Mouse (Mus musculus) ES-Bruce4 (cell line): ENCODE measurements around the gene Zcchc24.

Experiments
- CTCF ChIP-seq: IDR thresholded peaks from one replicate; pipeline ENCODE4 v1.8.1; 2011; ENCODE audit warnings: low read depth, low read length
- EP300 ChIP-seq: IDR thresholded peaks from 2 replicates; pipeline ENCODE4 v1.6.1; 2011; ENCODE audit warnings: low read depth, low read length; ENCODE audit not compliant: insufficient read depth
- POLR2A ChIP-seq: IDR thresholded peaks from one replicate; pipeline ENCODE4 v1.8.1; 2011; ENCODE audit warnings: low read length; ENCODE audit not compliant: insufficient read depth

DNA sequence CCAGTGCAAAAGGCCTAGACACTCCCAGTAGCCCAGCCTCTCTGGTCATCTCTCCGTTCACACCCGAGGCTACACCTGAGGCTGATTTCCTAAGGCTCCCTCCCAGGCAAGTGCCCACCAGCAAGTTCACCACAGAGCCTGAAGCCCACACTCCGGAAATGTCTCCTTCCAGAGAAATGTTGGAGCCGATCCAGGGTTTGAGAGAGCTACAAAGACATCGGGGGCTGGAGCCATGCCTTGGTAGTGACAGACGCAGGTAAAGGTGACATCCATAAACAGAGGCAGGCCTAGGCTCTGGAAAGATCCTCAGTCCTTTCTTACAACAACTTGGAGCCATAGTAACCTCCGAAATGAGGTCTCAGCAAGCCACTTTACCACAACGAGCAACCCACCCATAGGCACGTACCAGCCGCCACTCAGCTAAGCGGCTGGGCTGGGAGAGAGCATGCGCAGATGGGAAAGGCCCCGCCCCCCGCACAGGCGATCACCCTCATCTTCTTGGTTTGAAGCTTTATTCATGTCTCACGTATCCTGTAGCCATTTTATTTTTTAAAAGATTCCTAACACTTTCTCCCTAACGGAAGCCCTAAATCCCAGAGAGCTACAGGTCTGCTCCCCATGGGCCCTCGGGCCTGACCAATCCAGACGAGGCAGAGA is 103.4 kb downstream of the Zcchc24 start:
- TF ChIP-seq POLR2A (no peak), CTCF (no peak), EP300 (no peak)
